Mouse (Mus musculus) midbrain, postnatal 0 days (tissue): ENCODE measurements around the gene Gm49384. TPM values are rescaled to one million over a fixed set of nuclear protein-coding genes. Genes with fewer than 3 reads are reported as not detected.

ENCODE experiments used
- ATAC-seq: fragments of 200-750 bp; cut with Nextera tagmentation; 2 replicates; pipeline ENCODE4 v1.8.0; 2017; ENCODE audit warnings: moderate number of reproducible peaks, mild to moderate bottlenecking, moderate TSS enrichment, moderate library complexity; ENCODE audit not compliant: low FRiP score
- DNase-seq: peaks from one replicate; pipeline ENCODE4 v3.0.0-alpha.2; 2015; ENCODE audit warnings: low spot score
- H3K27ac ChIP-seq: fragments of 300-500 bp; sonication (generic); 2 replicates; pipeline ENCODE4 v1.5.1; 2014; ENCODE audit warnings: low read depth, mild to moderate bottlenecking, low read length, mixed read lengths
- H3K27me3 ChIP-seq: fragments of 300-500 bp; sonication (generic); 2 replicates; pipeline ENCODE4 v1.6.1; 2014; ENCODE audit warnings: low read length, control low read depth, mixed read lengths; ENCODE audit not compliant: insufficient read depth
- H3K36me3 ChIP-seq: fragments of 300-500 bp; sonication (generic); 2 replicates; pipeline ENCODE4 v1.6.1; 2014; ENCODE audit warnings: low read length, control low read depth, mixed read lengths; ENCODE audit not compliant: insufficient read depth
- H3K4me1 ChIP-seq: fragments of 300-500 bp; sonication (generic); 2 replicates; pipeline ENCODE4 v1.6.1; 2014; ENCODE audit warnings: mild to moderate bottlenecking, control low read depth, antibody characterized with exemption, low read length, mixed read lengths; ENCODE audit not compliant: insufficient read depth
- H3K4me2 ChIP-seq: fragments of 300-500 bp; sonication (generic); 2 replicates; pipeline ENCODE4 v1.6.1; 2014; ENCODE audit warnings: low read depth, mild to moderate bottlenecking, low read length, mixed read lengths; ENCODE audit not compliant: poor library complexity, severe bottlenecking
- H3K4me3 ChIP-seq: fragments of 300-500 bp; sonication (generic); 2 replicates; pipeline ENCODE4 v1.5.1; 2014; ENCODE audit warnings: low read depth, mild to moderate bottlenecking, low read length, moderate library complexity
- H3K9ac ChIP-seq: fragments of 300-500 bp; sonication (generic); replicated peaks from 2 replicates; pipeline ENCODE4 v1.6.1; 2014; ENCODE audit warnings: mild to moderate bottlenecking, low read length, moderate library complexity, mixed read lengths; ENCODE audit not compliant: poor library complexity, severe bottlenecking
- H3K9me3 ChIP-seq: fragments of 300-500 bp; sonication (generic); 2 replicates; pipeline ENCODE4 v1.6.1; 2016; ENCODE audit warnings: low read length, control low read depth
- CTCF ChIP-seq: IDR thresholded peaks from 2 replicates; pipeline ENCODE4 v1.5.1; 2016; ENCODE audit warnings: antibody characterized with exemption, mild to moderate bottlenecking
- WGBS: fragments of 180-500 bp; shearing (Covaris S2); extraction: QIAGEN DNeasy Blood & Tissue Kit; methylation state at CpG from one replicate; pipeline ENCODE4 v1.1.7; 2014; 5-methylcytosine and 5-hydroxymethylcytosine counted together
- polyA plus RNA-seq: library from polyadenylated mRNA; unstranded; fragments of >200 nt; fragmentation: Nextera tagmentation; extraction: Ambion mirVana; gene quantifications from 2 replicates; pipeline ENCODE4 v1.2.1, GENCODE M21; 2015
- total RNA-seq: library from RNA; depleted of rRNA; stranded (reverse); fragments of >200 nt; gene quantifications from 2 replicates; pipeline ENCODE4 v1.2.3, GENCODE M21; 2014

Gm49384 gene
- total and polyA plus RNA-seq, 2 experiments from 2014 or later = 1.2 to 2.5 TPM

GRCm38 (mm10) chr12:69158366-69158764 is 45.7 kb downstream of the Gm49384 start:
- H3K36me3 ChIP-seq = peaks cover 4% of the 10 kb centered on the region; the same call in 1 of the 2 replicates
- H3K4me2 ChIP-seq = peak overlapping the region; percentile 61
- DNase-seq (peak; percentile 42), ATAC-seq (peak; percentile 13; the same call in 1 of the 2 replicates)
- H3K27me3 ChIP-seq = no peaks in the 10 kb centered on the region
- H3K4me1 ChIP-seq = no peaks in the 10 kb centered on the region
- WGBS = under 1% methylated on average over 19 of the region's 19 CpGs
- H3K9ac ChIP-seq = peak overlapping the region; percentile 85
- no peak for TF ChIP-seq CTCF
- H3K9me3 ChIP-seq = no peaks in the 10 kb centered on the region
- peak overlapping the region; percentile 58 for H3K4me3 ChIP-seq
- peak overlapping the region; percentile 86 for H3K27ac ChIP-seq

GRCm38 (mm10) chr12:69157107-69157506 is 47.0 kb downstream of the Gm49384 start:
- Histone ChIP-seq H3K9me3 (no peaks in the 10 kb centered on the region), H3K4me1 (no peaks in the 10 kb centered on the region), H3K4me3 (no peak overlapping the region), H3K36me3 (peaks cover 4% of the 10 kb centered on the region; the same call in 1 of the 2 replicates), H3K9ac (no peak overlapping the region), H3K27ac (no peak overlapping the region), H3K27me3 (no peaks in the 10 kb centered on the region), H3K4me2 (no peak overlapping the region)
- no peak for TF ChIP-seq CTCF
- DNase-seq (no peak), ATAC-seq (no peak)
- 97% methylated on average over 2 of the region's 2 CpGs for WGBS

GRCm38 (mm10) chr12:69156436-69156835 is 47.6 kb downstream of the Gm49384 start:
- Histone ChIP-seq H3K4me1 (no peaks in the 10 kb centered on the region), H3K9ac (no peak overlapping the region), H3K36me3 (peaks cover 4% of the 10 kb centered on the region; the same call in 1 of the 2 replicates), H3K27me3 (no peaks in the 10 kb centered on the region), H3K4me2 (no peak overlapping the region), H3K4me3 (no peak overlapping the region), H3K9me3 (no peaks in the 10 kb centered on the region), H3K27ac (no peak overlapping the region)
- ATAC-seq = no peak
- WGBS = 85% methylated on average over 4 of the region's 4 CpGs
- DNase-seq = no peak
- no peak for TF ChIP-seq CTCF

GRCm38 (mm10) chr12:69155923-69156322 is 48.1 kb downstream of the Gm49384 start:
- no peak for ATAC-seq
- H3K27ac ChIP-seq = no peak overlapping the region

GRCm38 (mm10) chr12:69150049-69150448 is 54.0 kb downstream of the Gm49384 start:
- no peak for ATAC-seq
- Histone ChIP-seq H3K27ac (no peak overlapping the region), H3K27me3 (no peaks in the 10 kb centered on the region), H3K4me1 (no peaks in the 10 kb centered on the region), H3K9ac (no peak overlapping the region), H3K9me3 (no peaks in the 10 kb centered on the region), H3K36me3 (no peaks in the 10 kb centered on the region), H3K4me2 (no peak overlapping the region), H3K4me3 (no peak overlapping the region)
- DNase-seq = peak; percentile 32
- 80% methylated on average over 13 of the region's 13 CpGs for WGBS
- TF ChIP-seq CTCF = no peak

More at GRCm38 (mm10) chr12:69155923-69156322, 48.1 kb downstream of the Gm49384 start:
- no peaks in the 10 kb centered on the region for H3K4me1 ChIP-seq
- H3K9ac ChIP-seq = no peak overlapping the region
- WGBS = 85% methylated on average over 2 of the region's 2 CpGs
- no peaks in the 10 kb centered on the region for H3K27me3 ChIP-seq
- TF ChIP-seq CTCF = no peak
- H3K9me3 ChIP-seq = no peaks in the 10 kb centered on the region
- no peak for DNase-seq
- H3K4me2 ChIP-seq = no peak overlapping the region
- H3K36me3 ChIP-seq = peaks cover 4% of the 10 kb centered on the region; the same call in 1 of the 2 replicates
- no peak overlapping the region for H3K4me3 ChIP-seq

DNA sequence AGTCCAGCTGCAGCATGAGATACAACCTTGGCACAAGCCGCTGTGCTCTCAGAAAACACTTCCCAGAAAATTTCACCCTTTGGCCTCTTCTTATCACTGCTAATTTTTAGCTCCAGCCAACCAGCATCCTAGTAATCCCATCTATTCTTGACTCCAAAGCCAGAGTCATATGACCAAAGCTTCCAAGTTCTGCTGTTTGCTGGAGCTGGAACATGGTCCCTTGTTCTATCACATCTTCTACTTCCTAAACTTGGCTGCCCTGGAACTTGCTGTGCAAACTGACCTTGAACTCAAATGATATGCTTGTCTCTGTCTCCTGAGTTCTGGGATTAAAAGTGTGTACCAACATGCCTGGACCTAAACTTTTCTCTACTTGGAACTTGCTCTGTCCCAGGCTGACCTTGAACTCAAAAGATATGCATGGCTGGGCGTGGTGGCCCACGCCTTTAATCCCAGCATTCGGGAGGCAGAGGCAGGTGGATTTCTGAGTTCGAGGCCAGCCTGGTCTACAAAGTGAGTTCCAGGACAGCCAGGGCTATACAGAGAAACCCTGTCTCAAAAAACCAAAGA is 56.8 kb downstream of the Gm49384 start:
- WGBS = 91% methylated on average over 5 of the region's 5 CpGs
- Histone ChIP-seq H3K9me3 (no peaks in the 10 kb centered on the region), H3K4me3 (no peak overlapping the region), H3K36me3 (no peaks in the 10 kb centered on the region), H3K4me2 (no peak overlapping the region), H3K27me3 (no peaks in the 10 kb centered on the region), H3K4me1 (no peaks in the 10 kb centered on the region), H3K9ac (no peak overlapping the region), H3K27ac (no peak overlapping the region)
- DNase-seq (no peak), ATAC-seq (no peak)
- TF ChIP-seq CTCF = no peak
